Mouse (Mus musculus) olfactory bulb, adult 2 months (tissue): ENCODE measurements at regions not wholly inside any gene's neighbourhood (a gene's known extent, or its start where the extent isn't known, plus 50 kb on each side); places are given as distances from the start of the nearest gene placed in this dataset.

Source experiments
- CTCF ChIP-seq: fragments of 200-500 bp; IDR thresholded peaks from 2 replicates; pipeline ENCODE4 v1.5.1; 2012; ENCODE audit warnings: low read depth, mild to moderate bottlenecking, low read length, moderate library complexity; ENCODE audit not compliant: insufficient read depth
- POLR2A ChIP-seq: fragments of 200-500 bp; IDR thresholded peaks from 2 replicates; pipeline ENCODE4 v1.6.1; 2012; ENCODE audit warnings: mild to moderate bottlenecking, low read depth, low read length, moderate library complexity; ENCODE audit not compliant: insufficient read depth

DNA sequence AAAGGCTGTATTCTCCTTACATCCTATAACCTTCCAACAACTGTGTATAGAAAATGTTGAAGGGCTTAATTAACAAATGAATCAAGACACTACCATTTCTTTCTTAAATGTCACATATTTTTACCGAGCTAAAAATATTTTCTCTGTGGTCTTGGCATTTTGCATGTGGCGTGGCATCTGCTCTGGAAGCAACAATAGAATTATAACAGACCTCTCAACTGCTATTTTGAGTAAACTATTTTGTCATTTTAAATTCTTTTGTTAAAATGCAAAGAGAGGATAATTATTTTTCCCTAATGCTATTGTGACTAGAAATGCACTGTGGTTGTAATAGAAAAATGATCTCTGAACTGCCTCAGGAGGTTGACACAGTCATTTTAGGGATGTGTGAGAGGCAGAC, 187.9 kb downstream of the Spry2 start:
- TF ChIP-seq POLR2A (no peak), CTCF (no peak)
